Mouse (Mus musculus): ENCODE results near the gene Tnc.

GRCm38 (mm10) chr4:63928192-63928591 is 118.6 kb downstream of the Tnc start:
- TF ChIP-seq CTCF (IDR thresholded peaks at IDR 0.05; ENCODE audit: borderline replicate concordance, insufficient read depth, low read length): no peak
- TF ChIP-seq POLR2A (IDR thresholded peaks at IDR 0.05; ENCODE audit: low read depth, low read length): no peak

All from embryonic fibroblast, embryonic 13.5 days (primary cell).